Mouse (Mus musculus) spleen, adult 2 months (tissue): ENCODE data around the gene E2f3.

ENCODE experiments used
- CTCF ChIP-seq: fragments of 200-500 bp; IDR thresholded peaks from 2 replicates; pipeline ENCODE4 v1.5.1; 2011; ENCODE audit warnings: mild to moderate bottlenecking, inconsistent platforms; ENCODE audit not compliant: insufficient read depth, insufficient read length, insufficient replicate concordance; ENCODE audit errors: extremely low read depth
- POLR2A ChIP-seq: fragments of 200-500 bp; IDR thresholded peaks from 2 replicates; pipeline ENCODE4 v1.6.1; 2011; ENCODE audit warnings: low read depth, low read length, inconsistent platforms

- no peak for TF ChIP-seq CTCF
- TF ChIP-seq POLR2A, result no peak
Observed at GRCm38 (mm10) chr13:29966966-29967365, 18.9 kb downstream of the E2f3 start.
